Mouse (Mus musculus) heart, postnatal 10 days (tissue): ENCODE measurements around the gene Tdrd1. TPM values are rescaled to one million over a fixed set of nuclear protein-coding genes. Genes with fewer than 3 reads are reported as not detected.

ENCODE experiments used
- DNase-seq, 2 experiments: peaks; one replicate each; pipeline ENCODE4 v3.0.0; 2021
- intact Hi-C: fragments of 180-260 bp; cut with DNase I; formaldehyde crosslinking; loops from one replicate; pipeline ENCODE4 v1.15.1; 2025
- total RNA-seq, 2 experiments: library from RNA; stranded (reverse); gene quantifications; 2 replicates each; pipeline ENCODE4 v1.2.3; 2021

Gene Tdrd1
- total RNA-seq, 2 experiments from 2014 or later = 0.07 to 0.10 TPM

GRCm38 (mm10) chr19:56907850-56908249, 81.8 kb downstream of the Tdrd1 start:
- DNase-seq = no peak
- intact Hi-C loops = loop anchor here (5.0 kb wide), 2 partner anchors 96 to 486 kb away; no protein-coding TSS in a partner anchor

GRCm38 (mm10) chr19:56908472-56909270, 82.7 kb downstream of the Tdrd1 start:
- intact Hi-C loops = loop anchor here (5.0 kb wide), 2 partner anchors 96 to 486 kb away; no protein-coding TSS in a partner anchor
- peak; percentile 50 to 65 for DNase-seq

- peak; percentile 28 to 31 for DNase-seq
- intact Hi-C loops = no loop called here
These were observed 84.6 kb downstream of the Tdrd1 start for GRCm38 (mm10) chr19:56910561-56910960.

GRCm38 (mm10) chr19:56913761-56914160, 87.8 kb downstream of the Tdrd1 start:
- DNase-seq = no peak
- intact Hi-C loops = no loop called here

GRCm38 (mm10) chr19:56914658-56915057, 88.6 kb downstream of the Tdrd1 start:
- no peak for DNase-seq

GRCm38 (mm10) chr19:56915084-56915483, 89.1 kb downstream of the Tdrd1 start:
- intact Hi-C loops = loop anchor here (5.0 kb wide), 1 partner anchor 432 kb away; no protein-coding TSS in a partner anchor
- no peak for DNase-seq

More at GRCm38 (mm10) chr19:56914658-56915057, 88.6 kb downstream of the Tdrd1 start:
- intact Hi-C loops = loop anchor here (5.0 kb wide), 1 partner anchor 433 kb away; no protein-coding TSS in a partner anchor

Other genes starting within 250 kb of the Tdrd1 start
- 10 to 100 TPM; 22.7 to 30.3 TPM for gene Adrb1, start 104.0 kb upstream of the Tdrd1 start, total RNA-seq
- 10 to 100 TPM; 22.2 to 29.6 TPM for gene Ccdc186, start 4.0 kb upstream of the Tdrd1 start, total RNA-seq
- not detected for gene Vwa2, start 48.0 kb downstream of the Tdrd1 start, total RNA-seq
- gene Afap1l2, start 182.0 kb downstream of the Tdrd1 start, total RNA-seq = 10 to 100 TPM; 11.0 to 13.4 TPM